Mouse (Mus musculus): ENCODE measurements at regions not wholly inside any gene's neighbourhood (a gene's known extent, or its start where the extent isn't known, plus 50 kb on each side); places are given as distances from the start of the nearest gene placed in this dataset.

DNA sequence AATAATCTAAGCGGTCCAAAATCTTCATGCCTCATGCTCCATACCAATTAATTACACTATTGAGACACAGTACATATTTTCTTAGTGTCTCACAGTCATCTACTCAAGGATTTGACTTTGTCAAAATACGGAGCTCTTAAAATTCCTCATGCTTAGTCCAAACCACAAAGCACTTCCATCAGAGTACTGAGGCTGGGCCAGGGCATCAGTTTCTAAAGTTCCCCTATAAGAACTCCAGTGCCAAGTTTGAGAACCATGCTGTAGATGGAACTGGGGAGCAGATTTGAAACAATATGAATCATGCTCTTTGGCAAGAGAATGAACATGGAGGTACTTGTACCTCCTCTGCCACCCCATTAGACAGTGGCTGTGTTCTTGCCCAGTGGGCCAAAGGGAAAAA is 176.9 kb downstream of the Ahr start:
- Histone ChIP-seq H3K36me3 (ENCODE audit: control insufficient read depth, insufficient read depth, low read length, poor library complexity, severe bottlenecking) (no peaks in the 10 kb centered on the region), H3K27me3 (ENCODE audit: control insufficient read depth, insufficient read depth, low read length, poor library complexity, severe bottlenecking) (no peaks in the 10 kb centered on the region)
- no peak for DNase-seq (ENCODE audit: low read depth, low spot score)

DNA sequence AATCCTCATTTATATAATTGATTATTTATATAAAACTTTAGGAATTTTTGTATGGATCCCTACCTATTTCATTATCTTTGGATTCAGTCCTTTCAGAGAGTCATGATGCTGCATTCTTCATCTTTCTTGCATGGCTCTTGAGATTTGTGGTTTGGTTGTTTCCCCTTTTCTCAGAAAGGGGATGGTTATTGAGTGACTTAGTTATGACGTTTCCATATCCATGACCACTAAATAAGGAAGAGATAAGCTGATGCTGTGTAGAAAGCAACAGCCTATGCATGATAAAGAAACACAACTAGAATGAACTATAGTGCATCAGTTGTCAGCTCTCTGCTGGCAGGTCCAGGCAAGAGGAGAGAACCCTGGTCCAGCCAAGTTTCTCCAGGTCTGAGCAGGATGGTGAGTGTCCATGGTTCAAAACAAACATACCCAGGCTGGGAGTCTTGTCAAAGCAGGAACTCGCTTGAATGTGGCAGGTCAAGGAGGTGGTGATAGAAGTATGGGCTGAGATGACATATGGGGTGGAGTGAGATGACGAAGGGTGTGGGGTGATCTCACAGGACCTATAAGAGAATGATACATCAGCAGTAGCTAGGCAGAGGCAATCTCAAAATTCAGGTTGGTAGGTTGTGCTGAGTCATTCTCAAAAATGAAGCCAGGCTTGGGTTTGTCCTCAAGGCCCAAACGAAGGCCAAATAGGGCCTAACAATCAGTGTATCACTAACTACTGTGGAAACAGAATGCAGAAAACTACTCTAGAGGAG is 196.5 kb downstream of the Ahr start:
- no peak for DNase-seq (ENCODE audit: low read depth, low spot score)
- H3K36me3 ChIP-seq (ENCODE audit: control insufficient read depth, insufficient read depth, low read length, poor library complexity, severe bottlenecking), result no peaks in the 10 kb centered on the region

DNA sequence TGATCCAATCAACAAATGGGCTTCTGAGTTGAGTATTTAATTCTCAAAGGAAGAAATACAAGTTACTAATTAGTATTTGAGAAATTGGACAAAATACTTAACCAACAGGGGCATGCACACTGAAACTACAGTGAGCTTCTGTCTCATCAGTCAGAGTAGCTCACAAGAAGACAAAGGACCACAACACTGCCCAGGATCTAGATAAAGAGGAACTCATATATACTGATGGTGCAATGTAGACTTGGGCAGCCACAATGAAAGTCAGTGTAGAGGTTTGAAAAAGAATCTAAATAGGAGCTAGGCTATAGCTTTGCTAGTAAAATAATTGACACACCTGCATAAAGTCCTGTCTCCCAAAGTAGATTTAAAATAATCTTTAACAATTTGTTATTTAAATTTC is 198.5 kb downstream of the Ahr start:
- DNase-seq (ENCODE audit: low read depth, low spot score), result no peak
- Histone ChIP-seq H3K36me3 (ENCODE audit: control insufficient read depth, insufficient read depth, low read length, poor library complexity, severe bottlenecking) (no peaks in the 10 kb centered on the region), H3K27me3 (ENCODE audit: control insufficient read depth, insufficient read depth, low read length, poor library complexity, severe bottlenecking) (no peaks in the 10 kb centered on the region)

More for the DNA sequence above, 196.5 kb downstream of the Ahr start:
- H3K27me3 ChIP-seq (ENCODE audit: control insufficient read depth, insufficient read depth, low read length, poor library complexity, severe bottlenecking), result no peaks in the 10 kb centered on the region

DNA sequence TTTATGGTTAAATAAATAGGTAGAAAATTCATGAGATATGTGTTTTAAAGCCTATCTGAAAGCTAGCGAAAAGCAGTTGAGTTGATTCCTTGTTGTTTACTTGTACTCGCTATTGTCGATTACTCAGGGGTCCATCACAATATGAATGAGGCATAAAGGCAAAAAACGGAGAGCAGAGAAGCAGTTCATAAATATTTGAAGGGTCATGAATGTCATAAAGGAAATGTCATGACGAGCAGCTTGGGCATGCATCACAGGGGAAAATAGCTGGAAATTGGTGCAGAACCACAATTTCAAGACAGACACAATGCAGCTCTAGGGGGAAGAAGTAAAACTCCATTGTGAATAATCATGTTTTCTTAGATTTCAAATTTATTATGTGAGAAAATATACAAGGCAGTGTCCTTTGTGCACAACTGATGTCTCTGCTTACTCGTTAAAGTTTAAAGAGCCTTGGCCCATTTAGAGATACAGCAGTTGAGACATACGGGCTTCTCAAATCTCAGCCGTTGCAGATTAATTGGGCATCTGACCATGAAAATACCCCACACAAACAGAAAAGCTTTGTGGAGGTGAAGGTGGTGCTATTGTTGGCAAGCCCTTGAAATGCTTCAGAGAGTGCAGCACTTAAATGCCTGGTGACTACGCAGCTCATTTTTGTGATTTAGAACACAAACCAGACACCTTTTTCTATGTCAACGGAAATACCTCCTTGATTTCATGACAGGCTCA is 200.3 kb downstream of the Ahr start:
- DNase-seq (ENCODE audit: low read depth, low spot score), result no peak

DNA sequence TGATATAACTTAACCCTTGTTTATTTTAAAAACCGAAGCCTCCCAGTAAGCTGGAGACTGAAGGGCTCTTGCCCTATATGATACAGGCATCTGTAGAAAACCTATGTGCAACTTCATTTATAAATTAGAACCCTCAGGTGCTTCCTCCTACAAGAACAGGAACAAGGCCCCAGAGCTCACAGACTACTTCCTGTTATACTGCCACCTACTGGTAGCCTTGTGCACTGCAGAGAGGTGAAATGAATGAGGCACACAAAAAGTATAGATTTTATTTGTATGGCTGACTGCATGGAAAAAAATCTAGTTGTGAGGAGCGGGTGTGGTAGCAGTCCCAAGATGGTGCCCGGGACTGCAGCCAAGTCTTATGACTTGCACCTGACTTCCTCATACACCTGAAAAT is 203.5 kb downstream of the Ahr start:
- H3K27me3 ChIP-seq (ENCODE audit: control insufficient read depth, insufficient read depth, low read length, poor library complexity, severe bottlenecking), result no peaks in the 10 kb centered on the region
- DNase-seq (ENCODE audit: low read depth, low spot score), result peak; percentile 55
- no peaks in the 10 kb centered on the region for H3K36me3 ChIP-seq (ENCODE audit: control insufficient read depth, insufficient read depth, low read length, poor library complexity, severe bottlenecking)

More for the DNA sequence above, 200.3 kb downstream of the Ahr start:
- Histone ChIP-seq H3K27me3 (ENCODE audit: control insufficient read depth, insufficient read depth, low read length, poor library complexity, severe bottlenecking) (no peaks in the 10 kb centered on the region), H3K36me3 (ENCODE audit: control insufficient read depth, insufficient read depth, low read length, poor library complexity, severe bottlenecking) (no peaks in the 10 kb centered on the region)

DNA sequence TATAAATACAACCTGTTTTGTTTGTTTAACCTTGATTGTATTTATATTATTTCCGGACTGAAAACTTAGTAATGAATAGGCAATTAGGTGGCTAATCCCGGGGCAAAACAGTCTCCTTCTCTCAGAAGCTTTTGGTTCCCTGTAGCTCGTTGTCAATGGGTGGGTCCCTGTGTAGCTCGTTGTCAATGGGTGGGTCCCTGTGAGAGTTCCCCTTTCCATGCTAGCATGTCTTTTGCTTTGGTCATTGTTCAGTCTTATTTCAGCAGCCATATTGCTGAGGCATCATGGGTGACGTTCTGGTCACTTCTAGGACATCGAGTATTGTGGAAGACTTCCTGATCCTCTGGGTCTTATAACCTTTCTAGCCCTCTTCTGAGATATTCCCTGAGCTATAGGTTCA is 205.1 kb downstream of the Ahr start:
- DNase-seq (ENCODE audit: low read depth, low spot score), result no peak
- no peaks in the 10 kb centered on the region for H3K27me3 ChIP-seq (ENCODE audit: control insufficient read depth, insufficient read depth, low read length, poor library complexity, severe bottlenecking)

DNA sequence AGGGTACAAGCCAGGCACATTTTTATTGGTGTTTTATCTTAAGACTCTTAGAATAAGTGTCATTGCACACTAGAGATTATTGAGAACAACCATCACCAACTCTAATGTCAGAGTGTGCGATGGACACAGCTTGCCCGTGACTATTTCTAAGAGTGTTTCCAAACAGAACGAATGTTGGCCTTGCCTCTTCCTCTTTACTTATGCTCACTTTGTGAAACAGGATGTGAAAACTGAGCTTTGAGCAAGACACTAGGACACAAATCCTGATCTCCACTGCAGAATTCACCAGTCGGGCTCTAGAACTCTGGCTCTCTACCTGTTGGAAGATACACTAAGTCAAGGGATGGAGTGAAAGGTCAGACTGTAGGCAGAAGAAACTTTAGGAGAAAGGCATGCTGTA is 215.3 kb downstream of the Ahr start:
- Histone ChIP-seq H3K27me3 (ENCODE audit: control insufficient read depth, insufficient read depth, low read length, poor library complexity, severe bottlenecking) (no peaks in the 10 kb centered on the region), H3K36me3 (ENCODE audit: control insufficient read depth, insufficient read depth, low read length, poor library complexity, severe bottlenecking) (no peaks in the 10 kb centered on the region)
- no peak for DNase-seq (ENCODE audit: low read depth, low spot score)

More for the DNA sequence above, 205.1 kb downstream of the Ahr start:
- H3K36me3 ChIP-seq (ENCODE audit: control insufficient read depth, insufficient read depth, low read length, poor library complexity, severe bottlenecking), result no peaks in the 10 kb centered on the region

DNA sequence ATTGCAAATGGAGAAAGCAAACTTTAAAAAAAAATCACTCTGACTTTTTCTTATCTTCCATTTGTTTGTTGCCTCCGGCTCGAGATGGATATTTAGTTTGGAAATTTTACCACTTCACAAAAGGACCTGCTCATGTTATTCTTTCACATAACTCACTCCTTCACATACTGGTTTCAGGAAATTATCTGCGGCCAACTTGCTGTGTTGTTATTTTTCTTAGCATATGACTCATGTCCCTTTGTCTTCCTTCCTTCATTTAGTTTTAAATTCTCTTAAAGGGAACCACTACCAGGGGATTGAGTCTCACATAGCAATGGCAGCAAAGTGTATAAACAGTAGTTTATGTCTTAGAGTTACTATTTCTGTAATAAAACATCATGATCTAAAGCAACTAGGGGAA is 217.8 kb downstream of the Ahr start:
- H3K36me3 ChIP-seq (ENCODE audit: control insufficient read depth, insufficient read depth, low read length, poor library complexity, severe bottlenecking), result no peaks in the 10 kb centered on the region
- no peak for DNase-seq (ENCODE audit: low read depth, low spot score)
- no peaks in the 10 kb centered on the region for H3K27me3 ChIP-seq (ENCODE audit: control insufficient read depth, insufficient read depth, low read length, poor library complexity, severe bottlenecking)

DNA sequence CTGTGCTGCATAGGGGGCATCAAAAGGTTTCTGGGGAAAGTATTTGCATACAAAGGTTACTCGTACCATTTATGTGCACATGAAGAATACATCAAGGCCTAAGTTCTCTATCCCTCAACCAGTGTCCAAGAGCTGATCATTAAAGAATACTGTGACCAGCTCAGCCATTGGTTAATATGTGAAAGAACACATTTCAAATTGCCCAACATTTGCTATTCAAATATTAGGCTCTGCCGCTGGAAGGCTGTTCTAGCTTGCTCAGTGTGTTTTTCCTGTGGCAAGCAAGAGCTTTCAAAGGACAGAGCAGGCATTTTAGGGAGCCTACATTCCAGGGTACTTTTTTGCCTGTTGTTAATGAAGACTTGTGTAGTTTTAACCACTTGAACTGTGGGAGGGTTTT is 220.8 kb downstream of the Ahr start:
- DNase-seq (ENCODE audit: low read depth, low spot score), result no peak
- H3K27me3 ChIP-seq (ENCODE audit: control insufficient read depth, insufficient read depth, low read length, poor library complexity, severe bottlenecking), result no peaks in the 10 kb centered on the region
- H3K36me3 ChIP-seq (ENCODE audit: control insufficient read depth, insufficient read depth, low read length, poor library complexity, severe bottlenecking), result no peaks in the 10 kb centered on the region

DNA sequence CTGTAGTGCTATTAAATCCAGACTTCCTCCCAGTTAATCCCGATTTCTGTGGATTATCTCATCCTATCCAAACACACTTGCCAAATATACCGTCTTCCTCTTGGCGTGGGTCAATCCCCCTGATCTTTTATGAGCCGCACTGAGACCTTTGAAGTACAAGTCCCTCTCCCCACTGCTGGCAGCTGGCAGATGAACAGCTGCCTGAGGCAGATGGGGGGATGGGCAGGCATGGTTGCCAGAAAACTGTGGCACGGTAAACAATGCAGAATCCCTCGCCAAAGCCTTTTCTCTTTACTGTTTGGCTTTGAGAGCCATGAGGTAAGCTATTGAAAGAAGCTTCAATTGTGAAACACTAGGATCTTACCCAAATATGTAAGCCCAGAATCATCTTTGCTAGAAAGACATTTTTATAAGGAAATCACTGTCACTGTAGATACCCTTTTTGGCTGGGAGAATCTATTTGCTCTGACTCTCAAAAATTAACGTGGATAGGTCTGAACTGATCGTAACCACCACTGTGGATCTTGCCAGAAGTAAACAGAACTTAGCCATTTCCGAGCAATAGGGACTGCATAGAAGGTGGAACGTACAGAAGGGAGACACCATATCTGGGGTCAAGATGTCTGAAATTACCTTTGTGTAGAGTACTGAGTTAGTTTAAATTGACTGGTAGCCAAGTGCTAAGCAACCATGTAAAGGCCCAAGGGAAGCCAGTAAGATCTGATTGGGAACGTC is 221.5 kb downstream of the Ahr start:
- H3K36me3 ChIP-seq (ENCODE audit: control insufficient read depth, insufficient read depth, low read length, poor library complexity, severe bottlenecking), result no peaks in the 10 kb centered on the region
- H3K27me3 ChIP-seq (ENCODE audit: control insufficient read depth, insufficient read depth, low read length, poor library complexity, severe bottlenecking), result no peaks in the 10 kb centered on the region
- DNase-seq (ENCODE audit: low read depth, low spot score), result no peak

DNA sequence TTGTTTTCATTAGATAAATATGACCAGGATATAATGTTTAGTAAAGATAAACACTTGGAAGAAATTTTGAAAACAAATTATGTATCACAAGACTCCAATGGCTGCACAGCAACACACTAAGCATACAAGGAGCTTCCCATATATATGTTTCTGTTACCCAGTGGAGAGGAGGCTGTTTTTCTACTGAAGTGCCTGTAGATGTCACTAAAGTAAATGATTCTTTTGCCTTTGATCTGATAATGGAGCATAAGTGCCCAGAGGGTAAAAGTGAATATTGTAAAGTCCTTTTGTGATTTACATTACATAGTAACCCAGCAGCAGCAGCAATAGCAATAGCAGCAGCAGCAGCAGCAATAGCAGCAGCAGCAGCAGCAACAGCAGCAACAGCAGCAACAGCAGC is 226.3 kb downstream of the Ahr start:
- no peak for DNase-seq (ENCODE audit: low read depth, low spot score)
- no peaks in the 10 kb centered on the region for H3K27me3 ChIP-seq (ENCODE audit: control insufficient read depth, insufficient read depth, low read length, poor library complexity, severe bottlenecking)
- H3K36me3 ChIP-seq (ENCODE audit: control insufficient read depth, insufficient read depth, low read length, poor library complexity, severe bottlenecking), result no peaks in the 10 kb centered on the region

DNA sequence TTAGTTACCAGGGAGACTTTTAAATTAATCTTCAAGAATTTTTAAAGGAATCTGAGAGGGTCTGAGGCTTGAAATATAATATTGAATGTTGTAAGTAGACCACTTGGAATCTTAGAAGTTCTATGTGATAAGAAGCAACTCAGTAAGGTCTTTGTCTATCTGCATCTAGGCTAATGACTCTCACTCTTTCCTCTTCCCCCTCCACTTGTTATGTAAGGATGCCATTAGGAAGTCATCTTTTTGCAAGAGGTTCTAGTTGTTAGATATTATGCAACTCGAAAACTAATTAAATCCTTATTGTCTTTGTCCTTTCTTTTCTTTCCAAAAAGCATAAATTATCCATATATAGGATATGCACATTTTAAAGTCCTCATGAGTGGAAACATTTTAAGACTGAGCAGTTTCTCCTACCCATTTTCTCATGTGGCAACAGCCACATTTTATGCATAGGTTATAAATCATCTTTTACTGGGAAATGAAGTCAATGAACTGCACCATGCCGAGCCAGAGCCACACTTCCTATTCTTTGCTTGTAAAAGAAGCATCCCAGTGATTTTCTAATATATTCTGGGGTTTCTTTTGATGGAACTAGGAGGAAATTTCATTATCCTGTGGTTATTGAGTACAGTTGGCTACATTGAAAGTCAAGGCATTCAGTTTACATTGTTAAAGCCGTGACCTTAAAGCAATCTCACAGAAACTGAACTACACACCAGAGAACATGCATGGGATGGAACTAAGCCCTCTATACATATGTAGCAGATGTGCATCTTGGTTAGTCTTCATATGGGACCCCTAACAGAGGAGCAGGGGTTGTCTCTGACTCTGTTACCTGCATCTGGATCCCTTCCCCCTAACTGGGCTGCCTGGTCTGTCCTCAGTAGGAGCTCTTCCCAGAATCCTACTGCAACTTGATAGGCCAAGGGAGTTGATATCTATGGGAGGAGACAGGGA is 230.8 kb downstream of the Ahr start:
- H3K27me3 ChIP-seq (ENCODE audit: control insufficient read depth, insufficient read depth, low read length, poor library complexity, severe bottlenecking), result no peaks in the 10 kb centered on the region
- no peak for DNase-seq (ENCODE audit: low read depth, low spot score)
- no peaks in the 10 kb centered on the region for H3K36me3 ChIP-seq (ENCODE audit: control insufficient read depth, insufficient read depth, low read length, poor library complexity, severe bottlenecking)

DNA sequence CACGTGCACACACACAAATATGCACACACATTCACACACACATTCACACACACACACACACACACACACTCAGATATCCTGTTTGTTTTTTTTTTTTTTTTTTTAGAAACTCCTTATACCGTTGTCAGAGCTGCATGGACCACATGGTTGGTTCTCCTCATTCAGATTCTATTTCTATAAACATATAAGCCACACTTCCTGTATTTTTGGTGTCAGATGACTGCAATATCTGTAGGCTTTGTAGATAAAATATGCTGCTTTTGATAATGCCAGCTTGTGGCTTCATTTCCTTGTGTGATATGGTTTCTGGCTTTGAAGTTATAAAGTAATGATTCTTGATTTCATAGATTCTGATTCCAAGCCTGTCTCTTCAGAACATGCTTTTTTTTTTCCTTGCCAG is 231.7 kb downstream of the Ahr start:
- Histone ChIP-seq H3K36me3 (ENCODE audit: control insufficient read depth, insufficient read depth, low read length, poor library complexity, severe bottlenecking) (no peaks in the 10 kb centered on the region), H3K27me3 (ENCODE audit: control insufficient read depth, insufficient read depth, low read length, poor library complexity, severe bottlenecking) (no peaks in the 10 kb centered on the region)
- DNase-seq (ENCODE audit: low read depth, low spot score), result no peak

DNA sequence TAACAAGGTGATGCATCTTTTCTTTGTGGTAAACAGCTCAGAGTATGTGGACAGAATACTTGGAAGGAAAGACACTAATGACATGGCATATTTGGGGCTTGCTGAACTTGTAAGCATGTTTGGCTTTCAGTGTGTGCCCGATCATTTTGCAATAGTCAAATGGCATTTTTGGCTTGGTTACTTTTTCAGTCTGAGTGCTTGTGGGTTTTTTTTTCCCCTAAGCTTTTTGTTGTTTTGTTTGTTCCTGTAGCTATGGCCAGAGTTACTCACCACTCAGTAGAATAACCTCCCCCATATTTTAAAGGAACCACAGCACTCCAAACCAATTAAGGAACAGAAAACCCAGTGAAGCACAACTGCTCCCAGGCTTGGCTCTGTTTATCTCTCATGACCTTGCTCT is 240.2 kb downstream of the Ahr start:
- H3K27me3 ChIP-seq (ENCODE audit: control insufficient read depth, insufficient read depth, low read length, poor library complexity, severe bottlenecking), result no peaks in the 10 kb centered on the region
- peak; percentile 3 for DNase-seq (ENCODE audit: low read depth, low spot score)
- H3K36me3 ChIP-seq (ENCODE audit: control insufficient read depth, insufficient read depth, low read length, poor library complexity, severe bottlenecking), result no peaks in the 10 kb centered on the region

Data from splenic B cell, adult 2 months (primary cell).